Mouse (Mus musculus) heart, adult 8-10 months (tissue): ENCODE data around the gene Wnt5a. TPM values are rescaled to one million over a fixed set of nuclear protein-coding genes. Genes with fewer than 3 reads are reported as not detected.

Source experiments
- DNase-seq: peaks from one replicate; pipeline ENCODE4 v3.0.0; 2022; ENCODE audit warnings: low spot score
- total RNA-seq, 4 experiments: library from RNA; stranded (reverse); gene quantifications; 2 replicates each; pipeline ENCODE4 v1.2.4; 2022

Wnt5a gene
- total RNA-seq: 10 to 100 TPM; 12.1 to 14.7 (median 13.0) TPM

DNA sequence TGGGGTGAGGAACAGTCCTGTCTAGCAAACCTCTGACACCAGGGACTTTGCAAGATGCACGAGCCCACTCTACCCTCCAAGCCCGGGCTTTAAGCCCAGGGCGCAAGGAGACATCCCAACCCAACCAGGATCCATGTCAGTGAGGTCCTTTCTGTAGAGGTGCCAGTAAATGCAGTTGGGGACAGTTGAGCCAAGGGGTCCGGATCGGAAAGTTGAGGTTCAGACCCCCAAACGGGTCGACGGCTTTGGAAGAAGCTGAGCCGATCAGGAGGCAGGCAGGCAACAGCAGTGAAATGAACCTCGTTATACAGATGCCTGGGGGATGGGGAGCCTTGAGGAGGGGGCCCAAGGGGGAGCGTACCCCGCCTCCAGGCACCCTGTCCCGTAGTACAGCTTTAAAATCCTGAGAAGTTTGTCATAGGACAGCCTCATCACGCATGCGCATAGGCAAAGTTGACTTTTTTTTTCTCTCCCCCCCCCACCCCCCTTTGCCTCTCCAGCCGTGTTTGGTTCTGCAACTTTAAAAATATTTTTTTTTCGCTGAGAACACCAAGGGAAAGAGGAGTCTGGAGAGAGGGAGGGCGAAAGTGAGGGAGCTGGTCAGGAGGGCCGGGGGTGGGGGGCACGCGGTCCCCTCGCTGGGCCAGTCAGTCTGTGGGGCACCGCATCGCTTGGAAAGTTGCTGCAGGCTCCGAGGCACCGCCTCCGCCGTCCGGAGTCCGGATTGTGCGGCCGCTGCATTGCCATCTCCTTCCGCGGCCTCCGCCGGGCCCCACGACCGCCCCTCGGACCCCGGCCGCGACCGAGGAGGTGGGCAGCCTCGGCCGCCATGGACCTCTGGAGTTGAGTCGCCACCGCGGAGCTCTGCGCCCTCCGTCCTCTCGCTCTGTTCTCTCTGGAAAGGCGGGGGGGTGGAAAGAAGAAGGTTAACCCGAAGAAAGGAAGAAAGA, at the start of gene Wnt5a:
Gene Wnt5a (plus strand): TSS at position 650 of the 950 bp plus-strand sequence.
- peak; percentile 18 for DNase-seq

DNA sequence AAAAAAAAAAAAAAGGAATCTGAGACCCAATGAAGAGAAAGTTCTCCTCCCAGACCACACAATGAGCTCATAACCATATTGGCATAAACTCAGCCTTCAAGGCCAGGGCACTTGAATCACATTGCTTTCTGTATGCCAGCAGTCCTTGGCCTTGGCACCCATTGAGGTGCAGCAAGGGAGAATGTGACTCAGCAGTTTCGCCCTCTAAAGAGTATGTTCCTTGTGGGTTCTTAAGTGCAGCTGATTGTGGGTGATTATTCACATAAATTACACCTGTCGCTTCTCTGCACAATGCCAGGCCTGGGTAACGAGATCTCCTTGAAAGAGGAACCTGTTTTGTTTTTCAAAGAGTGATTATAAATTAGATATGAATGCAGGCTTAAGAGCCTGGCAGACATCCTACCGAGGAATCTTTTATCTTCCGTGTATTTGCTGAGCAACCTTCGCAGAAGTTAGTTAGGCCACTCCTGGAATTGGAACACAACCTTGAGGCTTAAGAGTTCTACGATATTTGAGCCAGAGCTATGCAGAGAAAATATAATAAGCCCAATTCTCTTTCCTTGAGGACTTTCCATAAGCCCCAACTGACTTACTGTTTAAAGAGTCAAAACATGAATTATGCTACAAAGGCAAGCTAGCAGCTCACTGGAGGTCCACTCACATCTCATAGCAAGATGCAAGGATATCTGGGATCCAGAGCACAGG, 48.0 kb upstream of the Wnt5a start:
- DNase-seq: peak; percentile 32

DNA sequence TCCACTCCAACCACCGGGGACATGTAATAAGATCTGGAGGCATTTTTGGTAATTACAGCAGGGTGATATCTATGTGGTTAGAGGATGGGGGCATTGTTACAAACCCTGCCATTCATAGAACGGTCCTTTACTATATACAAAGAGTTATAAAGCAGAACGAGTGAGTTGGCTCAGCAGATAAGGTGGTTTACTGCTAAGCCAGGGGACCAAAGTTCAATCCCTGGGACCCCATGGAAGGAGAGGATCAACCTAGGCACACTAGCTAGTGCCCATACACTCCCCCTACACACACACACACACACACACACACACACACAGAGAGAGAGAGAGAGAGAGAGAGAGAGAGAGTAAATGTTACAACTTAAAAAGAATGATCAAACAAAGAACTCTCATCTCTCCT, 47.1 kb upstream of the Wnt5a start:
- DNase-seq: no peak

DNA sequence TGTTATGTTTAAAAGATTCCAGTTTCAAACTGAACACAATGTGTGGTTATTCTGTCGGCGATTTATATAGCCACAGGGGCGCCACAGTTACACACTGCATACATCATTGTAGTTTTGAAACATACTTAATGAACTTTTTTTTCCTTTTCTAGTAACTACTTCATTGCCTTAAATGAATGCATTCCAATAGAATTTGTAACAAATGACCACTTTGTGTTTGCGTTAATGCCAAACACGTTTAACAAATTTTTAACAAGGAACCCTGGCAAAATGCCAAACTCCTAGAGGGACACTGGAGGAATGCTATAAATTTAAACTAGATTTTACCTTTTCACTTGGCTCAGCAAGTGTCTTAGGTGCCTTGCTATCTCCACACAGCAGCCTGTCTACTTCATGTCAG, 36.6 kb upstream of the Wnt5a start:
- no peak for DNase-seq

DNA sequence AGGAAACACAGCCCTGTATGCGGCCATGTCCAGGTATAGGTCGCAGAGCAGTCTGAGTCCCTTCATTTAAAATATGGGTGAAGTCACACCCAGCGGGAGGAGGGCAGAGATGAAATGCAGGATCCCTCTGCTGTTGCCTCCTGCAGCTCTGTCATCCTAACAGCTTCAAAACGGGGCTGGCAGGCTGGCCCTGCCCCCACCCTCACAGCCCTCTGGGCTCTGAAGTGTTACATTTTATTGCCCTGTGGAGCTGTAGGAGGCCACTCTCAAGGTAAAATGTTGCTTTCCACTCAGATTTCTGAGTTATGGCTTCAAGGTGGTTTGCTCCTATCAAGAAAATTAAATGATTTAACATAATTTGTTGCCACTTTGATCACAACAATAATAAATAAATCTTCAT, 34.9 kb upstream of the Wnt5a start:
- no peak for DNase-seq

DNA sequence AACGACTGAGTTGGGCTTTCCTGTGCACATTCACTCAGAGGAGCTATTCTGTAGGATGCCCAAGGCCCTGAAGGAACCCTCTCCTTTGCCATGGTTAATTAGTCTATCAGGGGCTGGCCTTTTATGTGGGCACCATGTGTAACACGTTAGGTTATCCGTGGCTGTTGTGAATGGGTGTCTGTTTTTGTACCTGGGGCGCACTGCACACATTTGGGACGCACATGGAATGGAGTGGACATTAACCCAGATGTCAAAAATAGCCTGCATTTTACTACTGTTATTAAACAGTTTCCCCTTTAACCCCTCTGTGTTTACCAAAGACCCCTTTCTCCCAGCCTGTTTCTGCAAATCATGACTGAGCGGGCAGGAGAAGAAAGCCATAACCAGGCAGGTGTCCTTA, 34.3 kb upstream of the Wnt5a start:
- DNase-seq: no peak

DNA sequence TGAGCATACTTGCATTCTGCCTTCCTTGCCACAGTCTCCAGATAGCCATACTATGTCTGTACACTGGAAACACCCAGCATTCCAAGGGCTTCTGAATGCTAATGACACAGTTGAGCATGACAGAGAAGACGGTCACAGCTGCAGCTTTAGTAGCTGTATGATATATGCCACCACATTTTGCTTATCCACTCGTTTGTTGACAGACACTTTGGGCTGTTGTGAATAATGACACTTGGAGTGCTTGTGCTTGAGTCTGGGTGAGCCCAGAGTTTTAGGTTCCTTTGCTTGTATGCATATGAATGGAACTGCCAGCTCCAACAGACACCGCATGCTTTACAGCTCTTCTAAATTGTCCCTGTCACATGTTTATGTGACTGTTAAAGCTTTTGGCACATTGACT, 29.5 kb upstream of the Wnt5a start:
- DNase-seq: no peak

DNA sequence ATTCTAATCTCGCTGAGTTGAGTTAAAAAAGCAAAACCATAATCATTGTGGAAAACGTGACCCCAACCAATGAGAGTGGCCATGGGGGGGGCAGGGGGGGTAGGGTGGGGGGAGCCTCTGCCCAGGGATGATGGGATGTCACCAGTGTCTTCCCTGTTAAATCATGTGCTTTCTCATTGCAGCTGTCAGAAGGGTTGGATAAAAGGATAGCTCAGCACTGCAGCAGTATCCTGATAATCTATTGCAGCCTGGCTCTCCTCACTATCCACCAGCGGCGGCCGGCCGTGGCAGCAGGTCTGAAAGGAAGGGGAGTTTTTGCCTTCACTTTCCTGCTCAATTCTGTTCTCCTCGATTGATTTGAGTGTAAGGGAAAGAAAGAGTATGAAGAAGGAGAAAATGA, 29.1 kb upstream of the Wnt5a start:
- no peak for DNase-seq

DNA sequence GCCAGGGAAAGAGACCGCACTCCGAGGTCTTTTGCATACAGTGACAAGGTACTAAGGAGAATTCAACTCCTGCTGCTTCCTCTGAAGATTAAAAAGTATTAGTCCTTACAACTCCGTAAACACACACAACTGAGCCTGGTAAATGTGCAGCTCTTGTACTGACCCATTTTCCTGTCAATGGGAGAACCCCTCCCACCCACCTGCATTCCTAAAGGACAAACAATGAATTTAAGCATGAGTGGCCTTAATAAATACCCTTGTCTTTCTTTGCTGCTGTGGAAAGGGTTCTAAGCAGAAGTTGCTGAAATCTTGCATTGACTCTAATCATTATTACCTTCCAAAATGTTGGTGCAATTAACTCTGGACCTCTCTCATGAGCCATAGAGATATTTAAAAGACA, 27.8 kb upstream of the Wnt5a start:
- DNase-seq: no peak

DNA sequence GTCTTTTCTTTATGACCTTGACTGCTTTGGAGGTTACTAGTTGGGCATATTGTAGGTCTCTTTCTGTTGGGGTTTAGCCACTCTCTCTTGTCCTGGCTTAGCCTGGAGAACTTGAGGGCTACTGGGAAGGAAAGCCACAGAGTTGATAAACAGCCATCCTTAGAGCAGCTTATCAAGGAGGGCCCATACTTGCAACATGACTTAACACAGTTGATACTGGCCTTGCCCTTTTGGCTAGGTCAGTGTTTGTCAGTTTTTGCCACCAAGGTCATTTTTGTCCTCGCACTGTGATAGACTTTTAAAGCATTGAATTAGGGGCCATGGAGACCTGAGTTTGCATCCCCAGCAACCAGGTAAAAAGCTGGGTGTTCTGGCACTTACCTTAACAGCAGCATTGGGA, 23.7 kb upstream of the Wnt5a start:
- DNase-seq: no peak

DNA sequence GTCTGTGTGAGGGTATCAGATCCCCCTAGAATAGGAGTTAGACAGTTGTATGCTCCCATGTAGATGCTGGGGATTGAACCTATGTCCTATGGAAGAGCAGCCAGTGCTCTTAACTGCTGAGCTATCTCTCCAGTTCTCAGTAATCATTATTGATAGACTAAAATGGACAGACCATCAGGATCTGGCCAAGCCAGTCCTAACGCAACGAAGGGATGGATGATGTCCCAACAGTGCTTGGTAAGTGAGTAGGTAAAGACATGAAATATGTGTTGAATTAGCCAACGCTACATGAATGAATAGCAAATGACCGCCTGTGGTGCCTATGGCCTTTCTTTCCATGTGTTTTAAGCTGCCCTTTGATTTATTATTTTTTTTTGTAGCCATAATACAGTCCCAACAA, 10.7 kb upstream of the Wnt5a start:
- no peak for DNase-seq

DNA sequence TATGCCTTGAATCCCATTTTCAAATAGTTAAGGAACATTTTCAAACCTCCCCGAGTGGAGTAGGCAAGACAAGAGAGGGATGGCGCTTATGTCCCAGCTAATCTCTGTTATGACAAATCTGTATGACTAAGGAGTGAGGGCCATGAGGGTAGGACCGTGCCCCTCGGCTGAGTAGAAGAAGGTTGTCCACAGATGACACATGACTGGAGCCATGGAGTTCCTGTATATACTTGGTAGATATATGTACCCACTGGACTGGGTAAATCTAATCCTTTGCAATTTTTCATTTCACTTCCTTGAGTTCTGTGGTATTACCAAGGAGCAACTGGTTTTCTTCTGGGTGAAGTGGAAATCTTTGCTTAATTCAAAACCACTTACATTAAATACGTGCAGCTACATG, 10.3 kb upstream of the Wnt5a start:
- no peak for DNase-seq

DNA sequence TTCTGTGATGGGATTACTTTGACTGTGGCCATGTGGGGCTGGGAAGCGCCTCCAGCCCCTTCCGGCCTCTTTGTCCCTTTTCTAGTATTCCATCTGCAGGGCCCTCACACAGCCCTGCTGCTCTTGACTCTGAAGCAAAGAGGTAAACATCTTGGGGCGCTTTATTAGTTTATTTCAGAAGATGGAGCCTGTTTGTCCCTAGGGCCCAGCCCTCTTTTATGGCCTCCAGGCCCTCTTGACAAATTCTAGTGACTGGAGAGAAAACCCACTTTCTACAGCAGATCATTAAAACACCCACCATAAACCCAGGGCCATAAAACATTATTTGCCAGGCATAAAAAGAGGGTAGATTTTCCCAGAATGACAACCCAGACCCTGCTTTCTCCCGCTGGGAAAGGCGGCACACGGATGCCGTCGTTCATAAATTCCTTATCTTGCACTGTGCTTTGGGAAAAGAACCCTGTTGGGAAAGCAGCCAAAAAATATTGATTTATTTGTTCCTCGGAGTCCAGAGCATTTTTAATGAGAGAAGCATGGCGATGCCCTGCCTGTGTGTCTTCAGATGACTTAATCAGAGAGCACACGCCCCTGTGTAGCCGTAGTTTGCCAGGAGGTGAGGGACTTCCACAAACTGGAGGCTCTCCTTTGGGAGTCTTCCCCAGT, 3.2 kb upstream of the Wnt5a start:
- no peak for DNase-seq

DNA sequence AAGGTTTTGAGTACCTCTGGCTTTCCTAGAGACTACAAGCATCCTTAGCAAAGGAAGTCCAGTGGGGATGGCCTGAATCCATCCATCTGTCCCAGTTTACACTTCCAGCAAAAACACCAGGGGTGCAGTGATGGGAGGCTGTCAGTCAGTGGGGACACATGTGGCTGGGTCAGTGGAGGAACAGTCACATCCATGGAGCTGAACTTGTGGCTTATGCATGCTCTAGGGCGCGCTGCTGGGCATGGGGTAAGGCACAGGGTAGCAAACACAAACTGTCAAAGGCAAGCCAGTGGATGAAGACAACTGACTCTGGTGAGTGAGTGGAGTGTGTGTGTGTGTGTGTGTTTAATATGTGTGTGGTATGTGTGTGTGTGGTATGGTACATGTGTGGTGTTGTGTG, 1.3 kb upstream of the Wnt5a start:
- no peak for DNase-seq

DNA sequence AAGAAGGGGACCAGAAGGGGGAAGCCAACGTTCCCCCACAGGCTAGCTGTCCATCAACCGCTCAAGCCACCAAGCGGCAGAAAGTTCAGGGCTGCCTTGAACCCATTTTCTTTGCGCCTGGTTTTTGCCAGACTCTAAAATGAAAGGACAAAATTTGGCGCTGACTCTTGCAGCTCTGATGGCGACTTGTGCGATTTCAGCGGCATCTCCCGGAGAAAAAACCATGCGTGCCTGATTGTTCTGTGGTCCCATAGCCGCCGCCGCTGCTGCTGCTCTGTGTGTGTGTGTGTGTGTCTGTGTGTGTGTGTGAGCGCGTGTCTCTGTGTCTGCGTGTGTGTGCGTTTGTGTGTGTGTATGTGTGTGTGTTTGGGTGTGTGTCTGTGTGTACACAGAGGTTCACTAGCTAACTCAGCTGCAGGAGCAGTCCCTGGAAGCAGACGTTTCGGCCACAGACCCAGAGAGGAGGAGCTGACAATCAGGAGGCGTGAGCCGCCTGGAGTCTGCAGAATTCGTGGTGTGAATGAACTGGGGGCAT, 568 bp downstream of the Wnt5a start:
- DNase-seq: peak; percentile 14

DNA sequence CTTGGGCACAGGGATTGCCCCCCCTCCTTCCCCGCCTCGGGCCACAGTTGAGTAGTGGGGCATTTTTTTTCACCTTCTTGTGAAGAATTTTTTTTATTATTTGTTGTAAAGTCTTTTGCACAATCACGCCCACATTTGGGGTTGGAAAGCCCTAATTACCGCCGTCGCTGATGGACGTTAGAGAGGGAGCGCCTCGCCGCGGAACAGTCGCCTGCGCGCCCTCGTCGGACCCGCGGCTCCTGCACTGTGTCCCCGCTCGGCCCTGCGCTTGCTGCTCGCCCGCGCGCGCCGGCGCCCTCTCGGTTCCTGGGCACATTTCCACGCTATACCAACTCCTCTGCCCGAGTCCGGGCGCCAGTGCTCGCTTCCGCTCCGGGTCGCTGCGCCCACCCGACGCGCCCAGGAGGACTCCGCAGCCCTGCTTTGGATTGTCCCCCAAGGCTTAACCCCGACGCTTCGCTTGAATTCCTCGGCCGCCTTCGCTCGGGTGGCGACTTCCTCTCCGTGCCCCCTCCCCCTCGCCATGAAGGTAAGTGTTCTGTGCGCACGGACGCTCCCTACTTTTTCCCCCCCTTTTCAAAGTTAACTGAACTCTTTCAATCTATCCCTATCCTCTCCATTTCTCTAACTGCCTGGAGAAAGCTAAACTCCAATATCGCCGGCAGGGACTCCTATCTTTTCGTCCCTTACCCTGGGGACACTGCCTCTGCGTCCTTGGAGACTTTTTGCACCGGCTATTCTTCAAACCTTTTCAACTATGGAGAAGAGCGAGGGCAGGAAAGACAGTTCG, 1.2 kb downstream of the Wnt5a start:
- no peak for DNase-seq

DNA sequence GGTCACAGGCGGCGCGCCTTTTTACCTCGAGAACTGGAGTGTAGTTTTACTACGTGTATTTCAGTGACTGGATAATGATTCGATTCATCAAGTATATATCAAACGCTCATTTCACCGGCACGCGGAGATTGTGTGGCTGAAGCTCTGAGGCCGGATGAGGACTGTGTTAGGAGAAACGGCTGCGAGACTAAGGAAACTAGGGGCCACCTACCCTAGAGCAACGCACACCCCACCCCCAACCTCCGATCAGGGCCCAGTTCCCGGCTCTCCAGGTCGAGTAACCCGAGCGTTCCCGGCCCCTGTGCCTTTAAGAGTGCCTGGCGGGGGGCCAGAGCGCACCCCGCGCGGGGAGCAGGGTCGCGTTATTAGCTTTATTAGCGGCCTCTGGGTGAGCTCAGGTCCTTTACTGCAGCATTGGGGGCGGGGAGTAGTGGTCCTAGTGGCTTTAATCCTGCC, 1.9 kb downstream of the Wnt5a start:
- DNase-seq: peak; percentile 32

DNA sequence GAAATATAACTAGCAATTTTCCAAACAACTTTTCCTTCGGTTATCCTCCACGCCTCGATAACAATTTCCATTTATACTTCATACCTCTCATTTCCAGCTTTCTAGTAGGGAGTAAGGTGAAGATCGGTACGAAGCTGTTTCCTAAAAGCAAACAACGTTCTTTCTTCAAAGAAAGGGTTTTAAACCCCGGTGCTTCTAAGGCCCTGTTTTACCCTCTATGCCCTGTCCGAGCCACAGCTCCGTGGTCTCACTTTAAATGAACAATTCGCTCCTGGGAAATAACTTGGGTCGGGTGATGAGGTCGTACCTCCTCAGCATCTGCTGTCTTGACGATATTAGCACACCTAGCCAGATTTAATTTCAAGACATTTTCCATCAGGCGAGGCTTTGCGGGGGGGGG, 2.5 kb downstream of the Wnt5a start:
- DNase-seq: peak; percentile 12

DNA sequence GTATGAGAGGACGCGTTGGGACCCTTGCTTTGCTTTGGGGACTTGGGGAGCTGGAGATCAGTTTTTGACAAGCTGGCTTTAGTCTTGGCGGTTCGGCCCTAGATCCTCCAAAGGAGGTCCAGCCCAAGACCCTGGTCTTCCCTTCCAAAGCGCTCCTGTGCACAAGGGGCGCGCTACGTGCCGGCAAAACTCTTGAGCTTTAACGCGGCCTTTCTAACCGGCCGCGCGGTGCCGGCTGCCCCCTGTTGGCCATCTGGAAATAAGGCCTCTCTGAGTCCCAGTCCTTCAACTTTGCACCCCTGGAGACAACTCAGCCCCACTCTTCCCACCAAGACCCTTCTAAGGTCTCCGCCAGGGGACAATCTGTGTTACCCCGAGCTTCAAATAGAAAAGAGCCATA, 2.9 kb downstream of the Wnt5a start:
- peak; percentile 53 for DNase-seq

DNA sequence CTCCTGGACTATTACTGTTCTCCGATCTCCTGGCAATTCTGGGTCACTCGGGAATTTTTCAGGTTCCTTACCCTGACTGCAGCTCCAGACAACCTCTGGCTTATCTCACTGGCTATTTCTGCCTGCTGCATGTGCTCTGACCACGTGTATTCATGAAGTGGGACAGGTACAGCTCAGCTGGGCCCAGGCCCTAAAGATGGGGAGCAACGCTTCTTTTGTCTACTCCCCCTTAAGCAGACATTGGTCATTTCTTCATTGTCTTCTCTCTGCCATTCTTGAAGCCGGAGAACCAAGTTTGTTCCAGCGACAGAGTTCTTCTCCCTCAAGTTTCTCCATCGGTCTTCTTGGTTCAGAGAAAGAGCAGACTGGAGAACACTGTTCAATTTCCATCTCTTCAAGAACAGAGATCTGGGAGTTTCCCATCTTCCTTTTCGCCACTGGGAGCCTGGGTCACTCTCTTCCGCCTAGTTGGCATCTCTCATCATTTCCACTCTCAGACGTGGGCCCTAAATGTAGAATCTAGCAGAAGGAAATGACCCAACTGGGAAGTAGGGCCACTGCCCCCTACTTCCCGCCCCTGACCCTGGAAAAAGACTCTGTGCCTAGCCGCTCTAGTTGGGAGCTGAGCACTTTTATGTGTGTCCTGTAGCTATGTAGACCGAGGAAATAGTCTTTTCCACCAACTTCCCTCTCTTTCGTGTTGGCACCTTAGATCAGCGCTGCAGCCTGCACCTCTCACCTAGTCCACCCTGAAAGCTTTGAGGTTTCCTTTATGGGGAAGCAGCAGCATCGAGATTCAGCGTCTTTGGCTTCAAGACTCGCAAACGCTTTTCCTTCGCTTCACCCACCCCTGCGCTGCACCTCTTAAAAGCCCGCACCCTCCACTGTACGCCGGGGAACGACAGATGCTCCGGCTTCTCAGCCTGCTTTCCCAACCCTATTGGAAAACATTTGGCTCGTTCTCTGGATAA, 4.0 kb downstream of the Wnt5a start:
- DNase-seq: no peak
